Mouse (Mus musculus) intestine, postnatal 0 days (tissue): ENCODE measurements around the gene Krtap4-7. TPM values are rescaled to one million over a fixed set of nuclear protein-coding genes. Genes with fewer than 3 reads are reported as not detected.
"Not testable (repeated sequence)": the region's sequence is repeated elsewhere in the genome, so short reads cannot be mapped to it uniquely, and the experiment has no call there.

ENCODE experiments used
- ATAC-seq: fragments of 200-750 bp; cut with Nextera tagmentation; 2 replicates; pipeline ENCODE4 v1.8.0; 2017; ENCODE audit warnings: mild to moderate bottlenecking, moderate TSS enrichment, moderate library complexity
- H3K27ac ChIP-seq: fragments of 300-500 bp; sonication (generic); 2 replicates; pipeline ENCODE4 v1.5.1; 2014; ENCODE audit warnings: mild to moderate bottlenecking, low read depth, low read length, moderate library complexity
- H3K27me3 ChIP-seq: fragments of 300-500 bp; sonication (generic); replicated peaks from 2 replicates; pipeline ENCODE4 v1.6.1; 2014; ENCODE audit warnings: low read length, mixed read lengths; ENCODE audit not compliant: control insufficient read depth, insufficient read depth
- H3K36me3 ChIP-seq: fragments of 300-500 bp; sonication (generic); 2 replicates; pipeline ENCODE4 v1.6.1; 2014; ENCODE audit warnings: mild to moderate bottlenecking, moderate library complexity; ENCODE audit not compliant: control insufficient read depth, insufficient read depth
- H3K4me1 ChIP-seq: fragments of 300-500 bp; sonication (generic); replicated peaks from 2 replicates; pipeline ENCODE4 v1.6.1; 2014; ENCODE audit warnings: antibody characterized with exemption, low read length, mixed read lengths; ENCODE audit not compliant: control insufficient read depth, insufficient read depth
- H3K4me2 ChIP-seq: fragments of 300-500 bp; sonication (generic); replicated peaks from 2 replicates; pipeline ENCODE4 v1.6.1; 2014; ENCODE audit warnings: low read depth, mild to moderate bottlenecking, moderate library complexity
- H3K4me3 ChIP-seq: fragments of 300-500 bp; sonication (generic); 2 replicates; pipeline ENCODE4 v1.5.1; 2014; ENCODE audit warnings: low read depth, low read length
- H3K9ac ChIP-seq: fragments of 300-500 bp; sonication (generic); 2 replicates; pipeline ENCODE4 v1.6.1; 2014; ENCODE audit warnings: mild to moderate bottlenecking, low read depth, low read length
- H3K9me3 ChIP-seq: fragments of 300-500 bp; sonication (generic); 2 replicates; pipeline ENCODE4 v1.6.1; 2016; ENCODE audit warnings: mixed run types; ENCODE audit not compliant: control insufficient read depth
- CTCF ChIP-seq: sonication (generic); IDR thresholded peaks from 2 replicates; pipeline ENCODE4 v1.5.1; 2016; ENCODE audit warnings: low read depth, mild to moderate bottlenecking, control low read depth, antibody characterized with exemption, moderate library complexity
- WGBS: fragments of 180-500 bp; shearing (Covaris S2); extraction: QIAGEN DNeasy Blood & Tissue Kit; methylation state at CpG from one replicate; pipeline ENCODE4 v1.1.7; 2014; 5-methylcytosine and 5-hydroxymethylcytosine counted together
- polyA plus RNA-seq: library from polyadenylated mRNA; unstranded; fragments of >200 nt; fragmentation: Nextera tagmentation; extraction: Ambion mirVana; gene quantifications from 2 replicates; pipeline ENCODE4 v1.2.1, GENCODE M21; 2015

The Krtap4-7 gene
- polyA plus RNA-seq, 1 experiment from 2014 or later: not detected

DNA sequence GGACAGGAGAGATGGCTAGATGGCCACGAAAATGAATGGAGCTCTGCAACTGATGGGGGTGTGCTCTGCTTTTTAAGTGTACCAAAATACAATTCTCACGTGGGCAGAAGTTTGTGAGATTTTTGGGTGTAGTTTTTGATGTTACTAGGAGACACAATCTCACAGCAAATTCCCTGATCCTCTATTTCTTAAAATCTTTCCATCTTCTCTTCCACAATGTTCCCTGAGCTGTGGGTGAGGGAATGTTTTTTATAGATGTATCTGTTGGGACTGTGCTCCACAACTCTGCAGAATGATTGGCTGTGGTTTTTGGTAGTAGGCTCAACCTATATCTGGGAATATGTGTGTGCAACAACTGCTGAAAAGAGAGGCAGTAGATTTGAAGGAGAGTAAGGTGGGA is 10.6 kb downstream of the Krtap4-7 start:
- H3K36me3 ChIP-seq: no peaks in the 10 kb centered on the region
- 78% methylated on average over 2 of the region's 2 CpGs for WGBS
- TF ChIP-seq CTCF: no peak
- no peak overlapping the region for H3K4me3 ChIP-seq
- no peak overlapping the region for H3K4me2 ChIP-seq
- H3K9me3 ChIP-seq: no peaks in the 10 kb centered on the region
- no peak for ATAC-seq
- no peak overlapping the region for H3K9ac ChIP-seq
- H3K4me1 ChIP-seq: no peaks in the 10 kb centered on the region
- H3K27me3 ChIP-seq: no peaks in the 10 kb centered on the region
- H3K27ac ChIP-seq: no peak overlapping the region

DNA sequence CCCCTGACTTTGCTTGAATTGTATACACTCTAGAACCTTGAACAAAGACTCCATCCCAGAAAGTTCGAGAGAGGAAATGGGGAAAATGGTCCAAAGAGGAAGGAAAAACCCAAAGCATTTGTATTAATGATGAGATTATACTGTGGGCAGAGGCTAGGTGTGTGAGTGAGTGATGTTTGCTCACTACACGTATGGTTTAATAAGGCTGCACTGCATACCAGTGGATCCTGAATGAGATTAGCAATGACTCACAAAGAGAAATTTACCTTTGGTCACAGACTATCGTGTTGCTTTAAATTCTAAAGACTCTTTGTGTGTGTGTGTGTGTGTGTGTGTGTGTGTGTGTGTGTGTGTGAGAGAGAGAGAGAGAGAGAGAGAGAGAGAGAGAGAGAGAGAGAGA is 13.0 kb downstream of the Krtap4-7 start:
- Histone ChIP-seq H3K4me1 (no peaks in the 10 kb centered on the region), H3K4me3 (no peak overlapping the region), H3K9me3 (no peaks in the 10 kb centered on the region), H3K4me2 (no peak overlapping the region), H3K36me3 (no peaks in the 10 kb centered on the region), H3K27ac (no peak overlapping the region), H3K27me3 (no peaks in the 10 kb centered on the region), H3K9ac (no peak overlapping the region)
- TF ChIP-seq CTCF: no peak
- ATAC-seq: no peak
- WGBS: 37% methylated on average over 3 of the region's 3 CpGs

DNA sequence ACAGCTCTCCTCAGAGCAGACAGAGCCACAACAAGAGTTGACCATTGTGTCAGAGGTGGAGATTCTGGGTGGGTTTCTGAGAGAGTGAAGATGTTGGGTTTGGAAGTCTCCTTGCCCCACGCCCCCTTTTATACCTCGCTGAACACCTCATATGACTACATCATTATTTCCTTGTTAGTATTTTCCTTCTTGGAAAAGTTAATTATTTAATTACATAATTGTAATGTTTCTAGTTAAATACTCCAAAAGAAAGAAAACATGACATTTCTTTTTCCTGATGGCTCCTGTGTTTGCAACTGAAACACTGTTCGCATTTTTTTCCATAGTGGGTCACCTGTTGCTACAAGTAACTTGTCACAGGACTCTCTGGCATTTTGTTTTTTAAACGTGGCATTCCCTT is 15.8 kb downstream of the Krtap4-7 start, which contains the start of gene Krtap4-1:
TSS of gene Krtap4-1 (minus strand) at position 101 of the 400 bp plus-strand sequence.
- no peak for TF ChIP-seq CTCF
- Histone ChIP-seq H3K4me2 (no peak within 1 kb of the TSS), H3K9me3 (no peaks in the 10 kb centered on the region), H3K27me3 (no peaks in the 10 kb centered on the region), H3K9ac (no peak within 1 kb of the TSS), H3K36me3 (no peaks in the 10 kb centered on the region), H3K27ac (no peak within 1 kb of the TSS), H3K4me1 (no peaks in the 10 kb centered on the region), H3K4me3 (no peak within 1 kb of the TSS)
- 81% methylated on average over 4 of the region's 4 CpGs for WGBS
- ATAC-seq: no peak

DNA sequence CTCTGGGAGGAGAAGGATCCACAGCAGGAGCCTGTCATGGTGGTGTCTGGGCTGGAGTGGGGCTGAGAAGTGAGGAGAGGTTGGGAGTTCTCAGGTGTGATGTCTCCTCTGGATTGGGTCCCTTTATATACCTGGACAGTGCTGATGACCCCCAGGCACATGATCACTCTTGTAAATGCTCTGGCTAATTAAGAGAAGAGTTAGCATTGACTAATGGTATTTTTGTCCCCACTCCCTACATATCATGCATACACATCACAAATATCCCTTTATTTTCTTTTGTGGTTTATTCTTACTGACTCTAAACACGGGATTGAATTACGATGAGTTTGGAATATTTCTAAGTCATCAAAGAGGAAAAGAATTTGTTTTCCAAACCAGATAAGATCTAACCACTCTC is 23.6 kb downstream of the Krtap4-7 start, which contains the start of gene Gm11562:
TSS of gene Gm11562 (minus strand) at position 101 of the 400 bp plus-strand sequence.
- Histone ChIP-seq H3K27me3 (no peaks in the 10 kb centered on the region), H3K9me3 (no peaks in the 10 kb centered on the region), H3K4me3 (no peak within 1 kb of the TSS), H3K36me3 (no peaks in the 10 kb centered on the region), H3K9ac (no peak within 1 kb of the TSS), H3K27ac (no peak within 1 kb of the TSS), H3K4me1 (no peaks in the 10 kb centered on the region), H3K4me2 (no peak within 1 kb of the TSS)
- no peak for TF ChIP-seq CTCF
- no peak for ATAC-seq
- 81% methylated on average over 2 of the region's 2 CpGs for WGBS

DNA sequence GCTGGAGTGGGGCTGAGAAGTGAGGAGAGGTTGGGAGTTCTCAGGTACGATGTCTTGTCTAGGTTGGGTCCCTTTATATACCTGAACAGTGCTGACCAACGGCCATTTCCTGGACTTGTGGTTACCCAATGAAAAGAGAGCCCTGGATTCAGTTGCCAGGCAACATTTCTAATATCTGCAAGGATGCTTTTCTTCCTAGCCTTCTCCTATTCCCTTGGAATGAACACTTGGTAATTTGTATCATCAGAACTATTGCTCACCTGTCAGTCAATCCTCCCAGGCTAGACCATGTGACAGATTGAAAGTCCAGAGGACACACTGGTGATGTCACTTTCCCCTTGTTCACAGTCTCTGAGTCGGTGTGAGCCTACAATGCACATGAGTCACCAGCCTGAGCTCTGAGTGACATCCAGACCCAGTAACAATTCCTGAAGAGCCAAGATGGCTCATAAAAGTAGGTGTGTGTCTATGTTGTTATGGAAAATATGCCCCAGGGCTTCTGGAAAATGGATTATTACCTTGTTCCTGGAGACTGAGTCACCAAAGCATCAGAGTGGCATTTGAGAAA is 29.0 kb downstream of the Krtap4-7 start, which contains the start of gene Krtap2-4:
TSS of gene Krtap2-4 (minus strand) at position 51 of the 568 bp plus-strand sequence.
- Histone ChIP-seq H3K9me3 (no peaks in the 10 kb centered on the region), H3K4me3 (no peak within 1 kb of the TSS), H3K36me3 (no peaks in the 10 kb centered on the region), H3K27me3 (no peaks in the 10 kb centered on the region), H3K4me2 (no peak within 1 kb of the TSS), H3K27ac (no peak within 1 kb of the TSS), H3K9ac (no peak within 1 kb of the TSS), H3K4me1 (no peaks in the 10 kb centered on the region)
- ATAC-seq: peak; percentile 85
- 47% methylated on average over 3 of the region's 3 CpGs for WGBS
- TF ChIP-seq CTCF: no peak

DNA sequence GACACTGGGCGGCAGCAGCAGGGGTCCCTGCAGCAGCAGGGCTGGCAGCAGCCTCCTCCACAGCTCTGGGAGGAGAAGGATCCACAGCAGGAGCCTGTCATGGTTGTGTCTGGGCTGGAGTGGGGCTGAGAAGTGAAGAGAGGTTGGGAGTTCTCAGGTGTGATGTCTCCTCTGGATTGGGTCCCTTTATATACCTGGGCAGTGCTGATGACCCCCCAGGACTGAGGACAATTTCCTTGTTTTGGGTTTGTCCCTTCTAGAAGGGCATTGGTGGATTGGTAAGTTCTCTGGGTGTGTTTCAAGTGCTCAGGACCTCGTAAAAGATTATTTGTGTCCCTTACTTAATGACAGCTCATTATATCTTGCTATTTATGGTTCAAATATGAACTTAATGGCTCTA is 33.8 kb downstream of the Krtap4-7 start, which contains the start of gene Gm11937:
TSS of gene Gm11937 (minus strand) at position 101 of the 400 bp plus-strand sequence.
- not testable (repeated sequence) for ATAC-seq, H3K9me3 ChIP-seq, H3K27ac ChIP-seq, H3K27me3 ChIP-seq, H3K9ac ChIP-seq, H3K36me3 ChIP-seq, H3K4me2 ChIP-seq, H3K4me1 ChIP-seq, H3K4me3 ChIP-seq
- 39% methylated on average over 1 of the region's 2 CpGs for WGBS
